Mouse (Mus musculus) erythroblast, embryonic 14.5 days (primary cell): ENCODE results near the gene Eddm3b.

Experiments used
- GATA1 ChIP-seq: IDR thresholded peaks from 2 replicates; pipeline ENCODE4 v1.6.1; 2012; ENCODE audit warnings: low read length, inconsistent platforms, mixed read lengths
- TAL1 ChIP-seq: IDR thresholded peaks from 3 replicates; pipeline ENCODE4 v1.6.1; 2012; ENCODE audit warnings: low read length, inconsistent platforms, mixed read lengths

DNA sequence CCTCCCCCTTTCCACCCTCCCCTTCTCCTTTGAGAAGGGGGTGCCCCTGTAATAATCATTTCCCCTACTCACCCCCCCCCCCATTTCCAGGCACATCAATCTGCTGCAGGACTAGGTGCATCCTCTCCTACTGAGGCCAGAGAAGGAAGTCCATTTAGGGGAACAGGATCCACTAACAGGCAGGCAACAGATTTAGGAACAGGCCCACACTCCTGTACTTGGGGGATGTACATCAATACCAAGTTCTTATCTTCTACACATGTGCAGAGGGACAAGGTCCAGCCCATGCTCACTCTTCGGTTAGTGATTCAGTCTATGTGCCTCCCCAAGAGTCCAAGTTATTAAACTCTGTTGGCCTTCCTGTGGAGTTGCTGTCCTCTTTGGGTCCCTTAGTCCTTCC lies 42.8 kb downstream of the Eddm3b start:
- no peak for TF ChIP-seq TAL1
- no peak for TF ChIP-seq GATA1
